Mouse (Mus musculus) induced T-regulatory cell, adult 2 months (primary cell): ENCODE measurements around the gene Smim7.

ENCODE experiments used
- DNase-seq: peaks from one replicate; pipeline ENCODE4 v3.0.0-alpha.2; 2012; ENCODE audit warnings: low read depth

Smim7 gene

GRCm38 (mm10) chr8:72570633-72571610 lies at the start of gene Smim7:
TSS of gene Smim7 (minus strand) at chr8:72571088.
- peak; percentile 100 for DNase-seq

GRCm38 (mm10) chr8:72590198-72590597 lies 19.3 kb upstream of the Smim7 start:
- DNase-seq: peak; percentile 59

GRCm38 (mm10) chr8:72589286-72589685 lies 18.4 kb upstream of the Smim7 start:
- DNase-seq: no peak

- DNase-seq: no peak
These were observed 18.0 kb upstream of the Smim7 start for GRCm38 (mm10) chr8:72588865-72589264.

- no peak for DNase-seq
These were observed 16.9 kb upstream of the Smim7 start for GRCm38 (mm10) chr8:72587806-72588205.

- no peak for DNase-seq
These were observed 13.5 kb upstream of the Smim7 start for GRCm38 (mm10) chr8:72584390-72584789.

GRCm38 (mm10) chr8:72583056-72583771 lies 12.3 kb upstream of the Smim7 start:
- DNase-seq: no peak

- DNase-seq: no peak
These were observed 8.5 kb upstream of the Smim7 start for GRCm38 (mm10) chr8:72579374-72579773.

- no peak for DNase-seq
These were observed 7.1 kb upstream of the Smim7 start for GRCm38 (mm10) chr8:72577941-72578340.

- no peak for DNase-seq
These were observed 6.4 kb upstream of the Smim7 start for GRCm38 (mm10) chr8:72577266-72577665.

GRCm38 (mm10) chr8:72575915-72576314 lies 5.0 kb upstream of the Smim7 start:
- no peak for DNase-seq

GRCm38 (mm10) chr8:72573450-72573849 lies 2.6 kb upstream of the Smim7 start:
- DNase-seq: no peak

- no peak for DNase-seq
These were observed 1.6 kb upstream of the Smim7 start for GRCm38 (mm10) chr8:72572507-72572906.

GRCm38 (mm10) chr8:72571611-72572473 lies 954 bp upstream of the Smim7 start, which contains the start of gene Tmem38a:
TSS of gene Tmem38a (plus strand) at chr8:72572055.
- peak; percentile 82 for DNase-seq

GRCm38 (mm10) chr8:72565970-72566369 lies 4.9 kb downstream of the Smim7 start:
- no peak for DNase-seq

- no peak for DNase-seq
These were observed 9.7 kb downstream of the Smim7 start for GRCm38 (mm10) chr8:72561111-72561689.

- no peak for DNase-seq
These were observed 15.1 kb downstream of the Smim7 start for GRCm38 (mm10) chr8:72555770-72556169.

- peak; percentile 19 for DNase-seq
These were observed 21.5 kb downstream of the Smim7 start for GRCm38 (mm10) chr8:72549314-72549892.

GRCm38 (mm10) chr8:72548644-72549313 lies 22.1 kb downstream of the Smim7 start:
- DNase-seq: no peak

GRCm38 (mm10) chr8:72547802-72548643 lies 22.9 kb downstream of the Smim7 start, which contains the start of gene Med26:
TSS of gene Med26 (minus strand) at chr8:72548270.
- peak; percentile 99 for DNase-seq
